Mouse (Mus musculus) small intestine, adult 2 months (tissue): ENCODE measurements at regions not wholly inside any gene's neighbourhood (a gene's known extent, or its start where the extent isn't known, plus 50 kb on each side); places are given as distances from the start of the nearest gene placed in this dataset.

Source experiments
- CTCF ChIP-seq: fragments of 200-500 bp; IDR thresholded peaks from 2 replicates; pipeline ENCODE4 v1.5.1; 2012; ENCODE audit warnings: low read depth, mild to moderate bottlenecking, control low read depth, inconsistent platforms, low read length, moderate library complexity, mixed read lengths; ENCODE audit not compliant: insufficient replicate concordance, insufficient read length; ENCODE audit errors: extremely low read depth
- POLR2A ChIP-seq: fragments of 200-500 bp; IDR thresholded peaks from 2 replicates; pipeline ENCODE4 v1.6.1; 2012; ENCODE audit warnings: low read depth, mild to moderate bottlenecking, control low read depth, inconsistent platforms, low read length, moderate library complexity

GRCm38 (mm10) chr8:80307761-80308160, 185.8 kb upstream of the Gypa start:
- no peak for TF ChIP-seq POLR2A
- TF ChIP-seq CTCF, result no peak
